Mouse (Mus musculus) megakaryocyte, embryonic 14.5 days (primary cell): ENCODE measurements around the gene Akap10.

Experiments
- FLI1 ChIP-seq: IDR thresholded peaks from 2 replicates; pipeline ENCODE4 v1.6.1; 2012; ENCODE audit warnings: low read length, inconsistent platforms, mixed read lengths
- GATA1 ChIP-seq: IDR thresholded peaks from 3 replicates; pipeline ENCODE4 v1.6.1; 2012; ENCODE audit warnings: mixed read lengths, low read length, inconsistent platforms, borderline replicate concordance

- TF ChIP-seq GATA1 (no peak), FLI1 (no peak)
Measured at GRCm38 (mm10) chr11:61853659-61854058, 76.4 kb downstream of the Akap10 start.
